Mouse (Mus musculus) kidney, adult 2 months (tissue): ENCODE measurements around the gene Gm49711.

Experiments
- CTCF ChIP-seq: fragments of 200-500 bp; conservative IDR thresholded peaks from 2 replicates; pipeline ENCODE4 v1.5.1; 2011; ENCODE audit warnings: low read depth, mild to moderate bottlenecking, control low read depth, low read length, moderate library complexity, mixed read lengths; ENCODE audit not compliant: insufficient read depth, insufficient read length
- POLR2A ChIP-seq: fragments of 200-500 bp; IDR thresholded peaks from one replicate; pipeline ENCODE4 v1.6.1; 2011; ENCODE audit warnings: low read depth, low read length, control low read depth

- no peak for TF ChIP-seq CTCF
- no peak for TF ChIP-seq POLR2A
Observed at GRCm38 (mm10) chr16:92056711-92057110, 1.4 kb upstream of the Gm49711 start.
